Mouse (Mus musculus) megakaryocyte progenitor cell, adult 5-6 weeks (primary cell): ENCODE results near the gene Taf6l. TPM values are rescaled to one million over a fixed set of nuclear protein-coding genes. Genes with fewer than 3 reads are reported as not detected.

Source experiments
- ATAC-seq: replicated peaks from 2 replicates; pipeline ENCODE4 v1.8.0; 2016; ENCODE audit warnings: mild to moderate bottlenecking, moderate TSS enrichment, inconsistent platforms; ENCODE audit not compliant: poor library complexity
- total RNA-seq, 2 experiments: library from RNA; stranded (forward) in 1 of 2; stranded (reverse) in 1 of 2; fragments of 157-497, 149-512 nt in 1 of 2; fragments of 200-1000 nt in 1 of 2; gene quantifications; 2 replicates each; pipeline versions ENCODE4 v1.2.3 to v1.2.4; 2015 to 2017

The Taf6l gene
- total RNA-seq, 2 experiments from 2014 or later, result 5.8 to 12.8 TPM

DNA sequence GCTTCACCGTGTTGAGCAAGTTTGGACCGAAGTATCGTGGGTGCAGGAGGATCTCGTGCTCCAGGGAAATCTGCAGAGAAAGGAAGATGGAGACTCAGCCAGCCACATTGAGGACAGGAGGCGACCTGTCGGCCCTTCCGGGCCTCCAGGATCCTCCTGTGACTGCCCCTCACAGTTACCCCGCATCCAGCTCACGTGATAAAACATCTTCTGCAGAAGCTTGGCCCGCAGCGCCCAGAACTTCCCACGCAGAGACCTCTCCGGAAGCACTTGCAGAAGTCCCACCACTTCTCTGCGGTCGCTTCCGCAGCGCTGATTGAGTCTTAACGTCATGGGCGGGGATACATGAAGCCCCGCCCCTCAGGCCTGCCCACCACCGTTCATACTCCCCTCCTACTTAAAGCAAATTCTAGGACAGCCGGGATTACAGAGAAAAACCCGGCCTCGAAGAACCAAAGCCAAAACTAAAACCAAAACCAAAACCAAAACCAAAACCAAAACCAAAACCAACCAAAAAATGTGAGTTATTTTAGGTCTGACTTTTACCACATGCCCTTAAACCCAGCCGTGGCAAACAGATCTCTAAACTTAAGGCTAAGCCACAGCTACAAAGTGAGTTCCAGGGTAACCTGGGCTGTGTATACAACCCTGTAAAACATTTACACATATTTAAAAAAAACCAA, 12.2 kb upstream of the Taf6l start, which contains the start of gene Polr2g:
TSS of gene Polr2g (minus strand) at position 314 of the 683 bp plus-strand sequence.
- ATAC-seq, result peak; percentile 73

DNA sequence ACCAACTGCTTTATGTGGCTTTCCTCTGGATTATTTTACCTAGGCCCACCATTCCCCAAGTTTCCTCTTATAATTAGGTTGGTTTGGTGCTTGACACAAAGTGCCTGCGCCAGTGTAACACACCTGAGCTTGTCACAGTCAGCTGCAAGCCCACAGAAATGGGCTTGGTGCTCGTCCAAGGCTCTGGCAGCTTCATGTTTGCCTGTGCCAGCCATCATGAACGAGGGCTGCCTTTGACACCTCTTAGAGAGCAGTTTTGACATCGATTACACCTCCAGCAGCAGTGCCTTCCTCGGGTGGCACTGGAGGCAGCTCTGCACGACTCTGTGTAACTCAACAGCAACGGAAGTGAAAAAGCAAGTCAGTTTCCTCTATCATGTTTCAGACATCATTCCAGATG, 4.0 kb upstream of the Taf6l start:
- no peak for ATAC-seq

DNA sequence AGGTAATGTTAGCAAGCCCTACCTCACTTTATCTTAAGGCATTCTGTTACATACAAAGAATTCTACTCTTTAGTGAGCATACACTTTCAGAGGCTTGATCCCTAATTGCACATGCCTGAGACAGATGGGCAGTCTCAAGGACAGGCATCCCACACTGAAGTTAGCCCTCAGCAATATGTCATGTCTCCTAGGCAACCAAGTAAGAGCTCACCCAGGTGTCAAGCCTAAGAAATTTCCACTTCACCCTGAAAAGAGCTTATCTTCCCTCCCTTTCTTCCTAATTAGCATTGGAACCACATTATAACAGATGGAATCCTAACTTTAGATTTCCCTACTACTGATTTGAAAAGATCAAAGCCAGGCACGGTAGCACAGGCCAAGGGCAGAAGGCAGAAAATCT, 3.0 kb upstream of the Taf6l start:
- no peak for ATAC-seq

DNA sequence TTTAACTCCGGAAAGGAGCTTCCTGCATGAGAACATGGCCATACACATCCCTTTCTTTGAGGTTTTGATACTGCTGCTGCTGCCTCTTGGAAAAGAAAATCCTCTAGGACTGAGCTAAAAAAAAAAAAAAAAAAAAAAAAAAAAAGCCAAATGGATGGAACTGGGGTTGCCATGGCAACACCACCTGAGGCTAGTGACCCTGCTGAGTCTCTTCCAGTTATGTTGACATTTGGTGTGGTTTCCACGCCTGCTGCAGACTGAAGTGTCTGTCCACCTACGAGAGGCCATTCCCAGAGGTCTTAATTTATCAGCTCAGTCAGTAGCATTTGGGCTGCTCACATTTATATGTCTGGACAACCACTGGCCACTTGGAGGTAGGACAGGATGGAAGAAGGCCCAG, 2.3 kb upstream of the Taf6l start:
- ATAC-seq, result no peak

DNA sequence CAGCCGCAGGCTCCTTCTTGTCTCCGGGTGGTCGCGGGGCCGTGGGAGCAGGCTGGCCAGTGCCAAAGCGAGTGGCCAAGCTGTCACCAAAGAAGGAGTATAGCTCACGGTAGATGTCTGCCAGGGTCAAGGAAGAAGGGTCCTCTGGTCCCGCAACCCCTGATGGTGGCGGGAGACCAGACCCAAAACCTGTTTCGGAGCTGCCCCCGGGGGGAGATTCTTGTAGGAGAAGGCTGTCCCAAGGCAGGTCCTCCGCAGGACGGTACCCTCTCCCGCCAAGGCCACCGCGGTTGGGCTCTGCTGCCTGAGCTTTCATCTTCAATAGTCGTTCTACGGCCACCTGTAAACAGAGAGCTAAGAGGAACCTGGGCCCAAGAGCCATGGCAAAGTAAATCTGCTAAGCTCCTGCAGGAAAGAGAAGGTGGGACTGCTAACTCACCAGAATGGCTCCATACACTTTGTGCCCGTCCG, 11.2 kb downstream of the Taf6l start:
- ATAC-seq, result no peak

DNA sequence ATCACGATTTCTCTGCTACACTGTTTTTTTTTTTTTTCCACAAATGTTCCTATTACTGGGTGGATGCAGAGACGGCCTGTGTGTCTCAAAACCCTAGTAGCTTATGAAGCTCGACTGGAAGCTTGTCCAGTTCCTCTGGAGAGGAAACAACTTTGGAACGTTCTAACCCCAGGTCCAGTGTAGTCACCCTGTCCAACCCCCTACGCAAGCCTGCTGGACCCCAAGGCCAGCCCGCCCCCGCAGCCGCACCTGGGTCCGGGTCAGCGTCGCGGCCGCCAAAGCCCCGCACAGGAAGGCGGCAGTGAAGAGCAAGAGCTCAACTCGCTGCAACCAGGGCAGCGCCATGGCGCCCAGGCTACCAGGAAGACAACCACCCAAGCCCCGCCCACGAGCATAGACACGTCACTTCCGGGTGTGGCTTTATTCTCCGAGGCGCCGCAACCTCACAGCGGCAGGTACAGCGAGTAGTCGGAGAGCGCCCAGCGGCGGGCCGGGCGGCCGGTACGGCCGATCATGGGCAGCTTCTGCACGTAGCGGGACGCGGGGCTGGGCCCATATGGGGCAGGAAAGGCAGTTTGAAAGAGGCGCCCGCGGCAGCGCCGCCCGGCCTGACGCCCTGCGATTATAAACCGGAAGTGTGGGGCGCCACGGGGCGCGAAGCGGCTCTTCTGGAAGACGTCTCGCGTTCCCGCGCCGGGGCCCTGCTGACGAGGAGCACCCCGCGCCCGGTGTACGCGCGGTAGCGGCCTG, 12.0 kb downstream of the Taf6l start, which contains the start of gene Tmem179b:
TSS of gene Tmem179b (minus strand) at position 382 of the 750 bp plus-strand sequence.
- peak; percentile 84 for ATAC-seq

DNA sequence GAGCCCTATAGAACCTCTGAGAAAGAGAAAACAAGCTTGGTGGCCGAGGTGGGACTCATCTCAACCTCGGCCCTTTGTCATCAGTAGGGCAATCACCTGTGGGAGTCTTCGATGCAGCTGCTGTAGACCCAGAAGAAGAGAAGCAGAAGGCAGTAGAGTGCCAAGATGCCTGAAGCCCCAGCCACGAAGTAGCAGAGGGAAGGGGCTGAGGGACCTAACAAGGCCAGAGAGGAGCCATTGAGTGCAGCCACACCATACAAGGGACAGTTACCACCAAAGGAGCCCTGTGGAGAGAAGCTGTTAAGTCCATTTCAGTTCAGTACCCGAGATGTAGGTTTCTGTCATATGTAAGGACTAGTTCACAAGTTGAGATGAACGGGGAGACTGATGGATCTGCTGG, 12.8 kb downstream of the Taf6l start:
- no peak for ATAC-seq

DNA sequence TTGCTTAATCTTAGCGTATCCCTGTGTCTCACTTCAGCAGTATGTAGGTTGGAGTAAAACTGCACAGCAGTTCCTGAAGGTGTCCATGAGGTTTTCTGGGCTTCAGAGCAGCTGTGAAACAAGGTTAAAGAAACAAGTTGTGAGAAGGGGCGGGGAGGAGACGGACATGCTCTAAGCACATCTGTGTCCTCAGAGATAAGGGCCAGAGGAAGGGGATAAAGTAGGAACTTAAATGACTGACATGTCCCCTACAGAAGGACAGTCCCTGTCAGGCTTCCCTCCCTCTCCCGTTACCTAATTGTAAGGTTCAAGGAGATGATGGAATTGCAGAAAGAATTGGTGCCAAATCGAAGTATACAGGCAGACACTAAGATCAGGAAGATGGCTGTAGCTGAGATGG, 13.2 kb downstream of the Taf6l start:
- ATAC-seq, result 0 out of 2 replicates have a peak, but pooled peaks have one; percentile 6

DNA sequence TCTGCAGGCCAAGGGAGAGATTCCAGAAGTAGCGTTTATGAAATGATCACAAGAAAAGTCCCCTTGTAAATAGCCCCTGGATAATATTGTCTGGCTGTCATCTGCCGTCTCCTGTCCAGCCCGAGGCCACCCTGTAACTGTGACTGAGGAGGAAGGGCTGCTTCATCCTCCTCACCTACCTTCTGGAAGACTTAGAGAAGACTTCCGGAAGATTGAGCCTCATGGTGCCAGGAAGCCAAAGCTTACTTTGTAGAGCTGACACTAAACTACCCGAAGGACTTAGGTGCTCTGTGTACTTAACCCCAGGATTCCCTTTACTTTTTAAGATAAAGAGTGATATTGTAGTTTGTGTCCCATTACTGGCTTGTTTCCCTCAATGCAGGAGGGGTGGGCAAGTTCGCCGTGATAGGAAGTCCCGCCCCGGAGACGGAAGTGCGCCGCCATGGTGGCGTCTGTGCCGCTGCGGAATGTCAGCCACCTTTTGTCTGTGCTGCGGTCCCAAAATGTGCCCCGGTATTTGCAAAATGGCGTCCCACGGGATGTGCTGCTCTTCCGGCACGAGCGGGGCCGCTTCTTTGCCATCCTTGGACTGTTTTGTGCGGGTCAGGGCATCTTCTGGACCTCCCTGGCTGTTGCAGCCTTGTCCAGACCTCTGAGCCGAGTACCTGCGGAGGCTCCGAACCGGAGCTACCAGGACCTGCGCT, 15.5 kb downstream of the Taf6l start, which contains the start of gene Tmem223:
TSS of gene Tmem223 (plus strand) at position 430 of the 704 bp plus-strand sequence.
- ATAC-seq, result peak; percentile 69

DNA sequence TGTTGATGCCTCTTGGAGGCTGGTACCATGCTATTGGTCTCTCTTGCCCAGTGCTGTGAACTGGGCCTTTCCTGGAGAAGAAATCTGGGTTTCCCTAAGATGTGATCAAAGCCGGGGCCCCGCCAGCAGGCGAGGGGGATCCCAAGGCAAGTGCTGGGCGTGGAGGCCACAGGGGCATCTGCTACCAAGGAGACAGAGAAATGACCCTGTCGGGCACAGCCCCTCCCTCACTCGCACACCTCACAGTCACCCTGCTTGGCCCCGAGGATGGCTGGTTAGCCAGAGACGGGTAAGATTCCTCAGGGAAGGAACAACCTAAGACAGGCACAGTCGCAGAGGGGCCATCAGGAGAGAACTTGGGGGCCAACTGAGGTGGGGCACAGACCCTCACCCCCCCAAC, 20.7 kb downstream of the Taf6l start:
- no peak for ATAC-seq

DNA sequence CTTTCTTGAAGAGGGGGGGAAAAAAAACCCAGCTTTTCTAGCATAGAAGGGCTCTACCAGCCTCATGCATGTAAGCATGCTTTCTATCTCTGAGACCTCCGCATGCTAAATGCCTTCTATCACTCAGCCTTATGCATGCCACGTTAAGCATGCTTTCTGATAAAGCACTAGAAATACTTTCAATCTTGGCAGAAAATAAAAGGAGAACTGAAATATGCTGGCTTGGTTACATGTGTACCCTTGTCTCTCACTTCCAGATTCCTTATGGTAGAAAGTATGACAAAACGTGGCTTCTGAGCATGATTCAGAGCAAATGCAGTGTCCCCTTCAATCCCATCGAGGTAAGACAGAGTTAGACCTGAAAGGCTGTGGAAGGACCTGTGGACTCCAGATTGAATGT, 22.9 kb downstream of the Taf6l start:
- ATAC-seq, result no peak

DNA sequence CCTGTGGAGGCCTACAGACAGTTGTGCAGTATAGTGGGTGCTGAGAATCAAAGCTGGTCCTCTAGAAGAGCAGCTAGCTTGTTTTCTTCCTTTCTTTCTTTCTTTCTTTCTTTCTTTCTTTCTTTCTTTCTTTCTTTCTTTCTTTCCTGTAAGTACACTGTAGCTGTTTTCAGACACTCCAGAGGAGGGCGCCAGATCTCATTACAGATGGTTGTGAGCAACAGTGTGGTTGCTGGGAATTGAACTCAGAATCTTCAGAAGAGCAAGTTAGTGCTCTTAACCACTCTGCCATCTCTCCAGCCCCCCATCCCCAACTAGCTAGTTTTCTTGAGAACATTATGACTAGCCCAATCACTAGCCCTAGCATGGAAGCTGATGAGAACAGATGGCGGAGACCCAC, 25.5 kb downstream of the Taf6l start:
- ATAC-seq, result no peak

DNA sequence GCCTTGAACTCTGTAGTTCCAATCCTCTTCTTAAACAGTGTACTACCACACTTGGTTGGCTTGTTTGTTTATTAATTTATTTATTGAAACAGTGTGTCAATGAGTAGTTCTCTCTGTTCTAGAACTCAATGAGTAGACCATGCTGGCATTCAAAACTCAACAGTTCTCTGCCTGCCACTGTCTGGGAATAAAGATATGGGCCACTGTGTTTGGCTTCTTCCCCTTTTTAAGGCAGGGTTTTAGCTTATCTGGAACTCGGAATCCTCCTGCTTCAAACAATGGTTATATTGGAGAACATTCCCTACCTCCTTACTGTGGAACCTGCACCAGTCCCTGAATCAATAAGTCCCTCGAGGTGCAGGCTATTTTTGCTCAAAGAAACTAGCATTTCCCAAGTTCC, 27.3 kb downstream of the Taf6l start:
- ATAC-seq, result no peak

DNA sequence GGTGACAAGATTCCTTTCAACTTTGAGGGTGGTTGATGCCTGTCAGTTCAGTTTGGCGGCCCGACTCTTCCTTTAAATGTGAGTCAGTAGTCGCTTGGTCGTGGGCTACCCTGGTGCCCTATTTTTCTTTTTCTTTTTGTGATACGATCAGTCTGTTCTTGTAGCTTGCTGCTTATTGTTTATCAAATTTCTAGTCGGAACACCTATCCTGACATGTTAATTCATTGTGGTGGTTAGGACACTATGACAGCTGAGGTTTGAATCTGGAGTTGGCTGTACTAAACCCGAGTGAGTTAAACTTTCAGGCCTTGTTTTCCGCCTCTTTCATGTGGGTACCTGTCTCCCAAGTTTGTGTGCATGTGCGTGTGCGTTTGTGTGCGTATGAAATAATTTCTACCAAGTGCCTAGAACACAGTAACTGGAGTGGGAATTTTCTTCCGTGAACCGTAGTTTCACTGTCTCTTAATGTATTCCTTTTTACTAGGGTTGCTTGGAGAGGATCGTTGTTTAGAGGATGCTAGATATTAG, 28.7 kb downstream of the Taf6l start:
- ATAC-seq, result no peak

DNA sequence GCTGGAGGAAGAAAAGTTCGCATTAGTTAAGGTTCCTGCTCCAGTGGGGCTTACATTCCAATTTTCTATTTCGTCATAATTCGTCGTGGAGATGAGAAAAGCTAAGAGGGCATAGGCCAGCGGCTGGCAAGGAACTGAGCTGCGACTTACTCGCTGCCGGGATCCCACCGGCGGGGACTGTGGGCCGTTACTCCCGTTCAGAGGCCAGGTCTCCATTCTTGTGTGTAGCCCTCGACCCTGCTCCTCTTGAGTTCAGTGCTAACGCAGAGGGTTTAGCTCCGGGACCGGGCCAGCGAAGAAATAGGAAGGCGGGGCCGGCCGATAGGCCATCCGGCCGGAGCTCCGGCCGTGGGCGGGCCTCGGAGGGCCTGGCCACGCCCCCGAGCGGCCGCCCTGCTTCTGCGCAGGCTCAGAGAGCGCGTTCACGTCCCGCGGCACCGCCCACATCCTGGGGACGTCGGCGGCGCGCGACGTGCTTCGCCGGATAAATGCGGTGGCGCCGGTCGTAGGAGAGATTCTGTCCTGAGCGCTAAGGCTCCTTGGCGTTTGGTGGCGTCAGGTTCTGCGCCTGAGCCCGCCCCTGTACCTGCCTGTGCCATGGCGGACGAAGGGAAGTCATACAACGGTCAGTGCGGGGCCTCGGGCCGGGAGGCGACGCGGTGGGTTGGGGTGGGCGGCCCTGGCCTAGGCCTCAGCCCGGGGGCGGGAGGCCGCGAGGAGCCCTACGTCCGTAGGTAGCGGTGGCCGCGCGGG, 29.4 kb downstream of the Taf6l start, which contains the start of gene Nxf1:
TSS of gene Nxf1 (plus strand) at position 439 of the 753 bp plus-strand sequence.
- peak; percentile 92 for ATAC-seq

DNA sequence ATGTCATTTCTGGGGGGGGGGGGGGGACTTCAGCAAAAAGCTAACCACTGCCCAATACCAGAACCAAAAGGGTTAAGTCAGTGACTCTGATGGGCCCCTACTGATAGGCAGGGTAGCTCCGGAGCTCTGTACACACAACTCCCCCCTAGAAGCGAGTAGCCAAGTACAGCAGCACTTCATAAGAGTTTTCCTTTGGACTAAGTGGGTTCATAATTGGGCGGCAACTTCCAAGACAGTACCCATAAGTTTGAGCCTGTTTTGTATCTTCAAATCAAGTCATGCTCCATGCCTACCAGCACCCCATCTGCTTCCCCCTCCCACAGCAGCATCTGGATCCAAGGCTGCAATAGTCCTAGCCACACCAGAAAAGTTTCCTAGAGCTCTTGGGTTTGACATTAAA, 30.6 kb downstream of the Taf6l start:
- ATAC-seq, result no peak

DNA sequence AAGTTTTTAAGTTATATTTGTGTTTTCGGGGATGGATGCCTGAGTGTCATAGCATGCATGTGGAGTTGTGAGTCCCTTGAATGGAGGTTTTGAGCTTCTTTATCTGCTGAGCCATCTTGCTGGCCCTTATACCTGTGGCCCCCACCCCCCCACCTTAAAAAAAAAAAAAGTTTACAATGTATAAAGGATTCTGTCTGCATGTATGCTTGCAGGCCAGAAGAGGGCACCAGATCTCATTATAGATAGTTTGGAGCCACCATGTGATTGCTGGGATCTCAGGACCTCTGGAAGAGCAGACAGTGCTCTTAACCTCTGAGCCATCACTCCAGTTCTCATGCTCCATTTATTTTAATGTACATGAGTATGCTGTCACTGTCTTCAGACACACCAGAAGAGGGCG, 38.8 kb downstream of the Taf6l start:
- ATAC-seq, result peak; percentile 44

DNA sequence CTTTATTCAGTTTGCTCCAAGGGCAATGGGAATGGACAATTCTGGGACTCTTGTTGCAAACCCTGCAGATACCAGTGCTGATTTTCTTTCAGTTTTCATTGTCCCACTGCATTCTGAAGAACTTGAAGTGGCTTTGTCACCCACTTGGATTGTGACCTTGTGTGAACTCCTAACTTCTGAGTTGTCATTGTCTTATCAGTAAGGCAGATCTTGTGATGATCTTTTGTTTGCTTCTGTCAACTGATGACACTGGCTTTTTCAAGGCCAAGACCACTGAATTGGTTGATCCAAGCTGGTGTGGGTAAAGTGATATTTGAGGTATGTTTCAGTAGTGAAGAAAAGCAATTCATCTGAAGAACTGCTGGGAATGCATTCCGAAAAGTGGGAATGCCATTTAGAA, 40.8 kb downstream of the Taf6l start:
- ATAC-seq, result no peak

DNA sequence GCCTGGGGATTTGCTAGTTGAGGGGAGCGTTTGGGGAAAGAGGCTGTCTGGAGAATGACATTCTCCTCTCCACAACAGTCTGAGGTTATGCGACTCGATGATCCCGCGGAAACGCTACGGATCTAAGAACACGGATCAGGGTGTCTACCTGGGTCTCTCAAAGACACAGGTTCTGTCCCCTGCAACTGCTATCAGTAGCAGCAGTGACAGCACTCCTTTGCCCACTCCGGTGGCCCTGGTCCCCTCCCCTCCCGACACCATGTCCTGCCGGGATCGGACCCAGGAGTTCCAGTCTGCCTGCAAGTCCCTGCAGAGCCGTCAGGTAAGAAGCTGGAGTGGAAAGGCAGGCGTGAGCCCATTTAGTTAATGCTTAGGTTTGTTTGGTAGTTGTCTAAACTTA, 44.0 kb downstream of the Taf6l start:
- peak; percentile 0; the same call in 1 of the 2 replicates for ATAC-seq

DNA sequence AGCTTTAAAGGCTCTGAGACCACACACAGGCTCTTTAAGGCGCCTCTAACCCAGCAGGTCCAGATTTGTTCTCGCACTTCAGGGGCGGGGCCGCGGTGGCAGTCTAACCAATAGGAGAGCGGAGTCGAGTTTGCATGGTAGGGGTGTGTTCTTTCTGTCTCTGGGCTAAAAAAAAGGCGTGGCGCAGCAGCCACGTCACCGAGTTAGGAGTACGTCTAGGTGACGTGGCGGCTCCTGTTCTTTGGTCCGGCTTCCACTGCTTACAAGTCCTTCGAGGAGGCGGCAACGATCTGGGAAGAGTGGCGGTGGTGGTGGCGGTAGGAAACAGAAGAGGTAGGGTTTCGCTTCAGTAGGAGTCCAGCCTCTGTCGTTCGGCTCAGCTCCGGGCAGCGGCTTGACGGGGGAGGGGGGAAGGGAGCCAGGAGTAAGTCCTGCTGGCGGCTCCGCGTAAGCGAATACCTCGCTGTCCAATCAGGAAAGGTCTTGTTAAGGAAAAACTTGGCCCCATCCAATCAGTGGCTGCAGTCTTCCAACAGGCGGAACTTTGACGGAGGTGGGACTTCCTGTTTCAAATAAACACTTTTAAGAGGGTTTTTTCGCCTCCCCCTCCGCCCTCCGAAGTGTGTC, 44.9 kb downstream of the Taf6l start, which contains the start of gene Stx5a:
TSS of gene Stx5a (plus strand) at position 171 of the 627 bp plus-strand sequence.
- ATAC-seq, result peak; percentile 94
